Mouse (Mus musculus): ENCODE measurements around the gene Pkhd1. TPM values are rescaled to one million over a fixed set of nuclear protein-coding genes. Genes with fewer than 3 reads are reported as not detected.

Gene Pkhd1
- polyA plus RNA-seq, 1 experiment: not detected

- 77% methylated on average over 4 of the region's 4 CpGs for WGBS
- no peak overlapping the region for H3K27ac ChIP-seq (ENCODE audit: control insufficient read depth, insufficient read depth, low read depth, low read length, poor library complexity)
- H3K4me3 ChIP-seq (replicated peaks; ENCODE audit: control insufficient read depth, low read depth, low read length): no peak overlapping the region
- no peaks in the 10 kb centered on the region for H3K4me1 ChIP-seq (ENCODE audit: control insufficient read depth, insufficient read depth, low read length)
- TF ChIP-seq POLR2A (IDR thresholded peaks at IDR 0.05; ENCODE audit: borderline replicate concordance, control insufficient read depth, low read depth, low read length) (no peak), CTCF (IDR thresholded peaks at IDR 0.05; ENCODE audit: control insufficient read depth, insufficient read depth, low read length) (no peak)
Measured at GRCm38 (mm10) chr1:20623375-20623774, 5.5 kb upstream of the Pkhd1 start.

- WGBS: 55% methylated on average over 2 of the region's 2 CpGs
- Histone ChIP-seq H3K4me3 (replicated peaks; ENCODE audit: control insufficient read depth, low read depth, low read length) (no peak overlapping the region), H3K27ac (ENCODE audit: control insufficient read depth, insufficient read depth, low read depth, low read length, poor library complexity) (no peak overlapping the region), H3K4me1 (ENCODE audit: control insufficient read depth, insufficient read depth, low read length) (no peaks in the 10 kb centered on the region)
- TF ChIP-seq CTCF (IDR thresholded peaks at IDR 0.05; ENCODE audit: control insufficient read depth, insufficient read depth, low read length) (no peak), POLR2A (IDR thresholded peaks at IDR 0.05; ENCODE audit: borderline replicate concordance, control insufficient read depth, low read depth, low read length) (no peak)
Measured at GRCm38 (mm10) chr1:20620611-20621010, 2.7 kb upstream of the Pkhd1 start.

- Histone ChIP-seq H3K4me1 (ENCODE audit: control insufficient read depth, insufficient read depth, low read length) (no peaks in the 10 kb centered on the region), H3K4me3 (replicated peaks; ENCODE audit: control insufficient read depth, low read depth, low read length) (no peak overlapping the region), H3K27ac (ENCODE audit: control insufficient read depth, insufficient read depth, low read depth, low read length, poor library complexity) (no peak overlapping the region)
- 61% methylated on average over 3 of the region's 3 CpGs for WGBS
- TF ChIP-seq POLR2A (IDR thresholded peaks at IDR 0.05; ENCODE audit: borderline replicate concordance, control insufficient read depth, low read depth, low read length) (no peak), CTCF (IDR thresholded peaks at IDR 0.05; ENCODE audit: control insufficient read depth, insufficient read depth, low read length) (no peak)
Measured at GRCm38 (mm10) chr1:20619363-20619762, 1.5 kb upstream of the Pkhd1 start.

- 31% methylated on average over 7 of the region's 7 CpGs for WGBS
- H3K27ac ChIP-seq (ENCODE audit: control insufficient read depth, insufficient read depth, low read depth, low read length, poor library complexity): no peak overlapping the region
- H3K4me3 ChIP-seq (replicated peaks; ENCODE audit: control insufficient read depth, low read depth, low read length): no peak overlapping the region
- no peaks in the 10 kb centered on the region for H3K4me1 ChIP-seq (ENCODE audit: control insufficient read depth, insufficient read depth, low read length)
- no peak for TF ChIP-seq CTCF (IDR thresholded peaks at IDR 0.05; ENCODE audit: control insufficient read depth, insufficient read depth, low read length)
- no peak for TF ChIP-seq POLR2A (IDR thresholded peaks at IDR 0.05; ENCODE audit: borderline replicate concordance, control insufficient read depth, low read depth, low read length)
Measured at GRCm38 (mm10) chr1:20612643-20613042, 5.2 kb downstream of the Pkhd1 start.

- H3K4me1 ChIP-seq (ENCODE audit: control insufficient read depth, insufficient read depth, low read length): no peaks in the 10 kb centered on the region
- 63% methylated on average over 2 of the region's 2 CpGs for WGBS
- TF ChIP-seq POLR2A (IDR thresholded peaks at IDR 0.05; ENCODE audit: borderline replicate concordance, control insufficient read depth, low read depth, low read length): no peak
- no peak for TF ChIP-seq CTCF (IDR thresholded peaks at IDR 0.05; ENCODE audit: control insufficient read depth, insufficient read depth, low read length)
- H3K27ac ChIP-seq (ENCODE audit: control insufficient read depth, insufficient read depth, low read depth, low read length, poor library complexity): no peak overlapping the region
- no peak overlapping the region for H3K4me3 ChIP-seq (replicated peaks; ENCODE audit: control insufficient read depth, low read depth, low read length)
Measured at GRCm38 (mm10) chr1:20605489-20605888, 12.4 kb downstream of the Pkhd1 start.

GRCm38 (mm10) chr1:20590488-20590887, 27.4 kb downstream of the Pkhd1 start:
- H3K27ac ChIP-seq (ENCODE audit: control insufficient read depth, insufficient read depth, low read depth, low read length, poor library complexity): no peak overlapping the region
- 71% methylated on average over 5 of the region's 5 CpGs for WGBS
- TF ChIP-seq CTCF (IDR thresholded peaks at IDR 0.05; ENCODE audit: control insufficient read depth, insufficient read depth, low read length) (no peak), POLR2A (IDR thresholded peaks at IDR 0.05; ENCODE audit: borderline replicate concordance, control insufficient read depth, low read depth, low read length) (no peak)
- H3K4me3 ChIP-seq (replicated peaks; ENCODE audit: control insufficient read depth, low read depth, low read length): no peak overlapping the region
- H3K4me1 ChIP-seq (ENCODE audit: control insufficient read depth, insufficient read depth, low read length): no peaks in the 10 kb centered on the region

- 59% methylated on average over 5 of the region's 5 CpGs for WGBS
- no peaks in the 10 kb centered on the region for H3K4me1 ChIP-seq (ENCODE audit: control insufficient read depth, insufficient read depth, low read length)
- TF ChIP-seq POLR2A (IDR thresholded peaks at IDR 0.05; ENCODE audit: borderline replicate concordance, control insufficient read depth, low read depth, low read length): no peak
- no peak for TF ChIP-seq CTCF (IDR thresholded peaks at IDR 0.05; ENCODE audit: control insufficient read depth, insufficient read depth, low read length)
- H3K27ac ChIP-seq (ENCODE audit: control insufficient read depth, insufficient read depth, low read depth, low read length, poor library complexity): no peak overlapping the region
- H3K4me3 ChIP-seq (replicated peaks; ENCODE audit: control insufficient read depth, low read depth, low read length): no peak overlapping the region
Measured at GRCm38 (mm10) chr1:20571469-20571868, 46.4 kb downstream of the Pkhd1 start.

GRCm38 (mm10) chr1:20569430-20569829, 48.4 kb downstream of the Pkhd1 start:
- WGBS: 71% methylated on average over 3 of the region's 3 CpGs
- TF ChIP-seq POLR2A (IDR thresholded peaks at IDR 0.05; ENCODE audit: borderline replicate concordance, control insufficient read depth, low read depth, low read length): no peak
- no peak for TF ChIP-seq CTCF (IDR thresholded peaks at IDR 0.05; ENCODE audit: control insufficient read depth, insufficient read depth, low read length)
- Histone ChIP-seq H3K27ac (ENCODE audit: control insufficient read depth, insufficient read depth, low read depth, low read length, poor library complexity) (no peak overlapping the region), H3K4me1 (ENCODE audit: control insufficient read depth, insufficient read depth, low read length) (no peaks in the 10 kb centered on the region), H3K4me3 (replicated peaks; ENCODE audit: control insufficient read depth, low read depth, low read length) (no peak overlapping the region)

- TF ChIP-seq POLR2A (IDR thresholded peaks at IDR 0.05; ENCODE audit: borderline replicate concordance, control insufficient read depth, low read depth, low read length) (no peak), CTCF (IDR thresholded peaks at IDR 0.05; ENCODE audit: control insufficient read depth, insufficient read depth, low read length) (no peak)
- no peaks in the 10 kb centered on the region for H3K4me1 ChIP-seq (ENCODE audit: control insufficient read depth, insufficient read depth, low read length)
- 85% methylated on average over 6 of the region's 6 CpGs for WGBS
- no peak overlapping the region for H3K27ac ChIP-seq (ENCODE audit: control insufficient read depth, insufficient read depth, low read depth, low read length, poor library complexity)
- no peak overlapping the region for H3K4me3 ChIP-seq (replicated peaks; ENCODE audit: control insufficient read depth, low read depth, low read length)
Measured at GRCm38 (mm10) chr1:20558443-20558842, 59.4 kb downstream of the Pkhd1 start.
